Mouse (Mus musculus) forebrain, embryonic 11.5 days (tissue): Measurements from ENCODE around the gene Gja3. TPM values are rescaled to one million over a fixed set of nuclear protein-coding genes. Genes with fewer than 3 reads are reported as not detected.
"Not testable (repeated sequence)": the region's sequence is repeated elsewhere in the genome, so short reads cannot be mapped to it uniquely, and the experiment has no call there.

ENCODE experiments used
- ATAC-seq: fragments of 200-750 bp; cut with Nextera tagmentation; replicated peaks from 2 replicates; pipeline ENCODE4 v1.8.0; 2017; ENCODE audit warnings: moderate TSS enrichment; ENCODE audit not compliant: low FRiP score
- DNase-seq: peaks from one replicate; pipeline ENCODE4 v3.0.0-alpha.2; 2017; ENCODE audit warnings: low spot score
- H3K27ac ChIP-seq: fragments of 300-500 bp; sonication (generic); 2 replicates; pipeline ENCODE4 v1.5.1; 2014; ENCODE audit warnings: low read depth, low read length
- H3K27me3 ChIP-seq: fragments of 300-500 bp; sonication (generic); 2 replicates; pipeline ENCODE4 v1.6.1; 2014; ENCODE audit warnings: mild to moderate bottlenecking, low read length, mixed read lengths; ENCODE audit not compliant: control insufficient read depth, insufficient read depth
- H3K36me3 ChIP-seq: fragments of 300-500 bp; sonication (generic); 2 replicates; pipeline ENCODE4 v1.6.1; 2014; ENCODE audit warnings: mild to moderate bottlenecking, low read length, moderate library complexity, mixed read lengths; ENCODE audit not compliant: control insufficient read depth, insufficient read depth
- H3K4me1 ChIP-seq: fragments of 300-500 bp; sonication (generic); replicated peaks from 2 replicates; pipeline ENCODE4 v1.6.1; 2014; ENCODE audit warnings: low read length, mixed read lengths; ENCODE audit not compliant: control insufficient read depth, insufficient read depth
- H3K4me2 ChIP-seq: fragments of 300-500 bp; sonication (generic); 2 replicates; pipeline ENCODE4 v1.6.1; 2014; ENCODE audit warnings: low read depth, mild to moderate bottlenecking, low read length, moderate library complexity, mixed read lengths; ENCODE audit not compliant: severe bottlenecking
- H3K4me3 ChIP-seq: fragments of 300-500 bp; sonication (generic); 2 replicates; pipeline ENCODE4 v1.5.1; 2014; ENCODE audit warnings: low read depth, low read length
- H3K9ac ChIP-seq: fragments of 300-500 bp; sonication (generic); 2 replicates; pipeline ENCODE4 v1.6.1; 2014; ENCODE audit warnings: low read length
- H3K9me3 ChIP-seq: fragments of 300-500 bp; sonication (generic); 2 replicates; pipeline ENCODE4 v1.6.1; 2016; ENCODE audit warnings: low read length, mixed read lengths; ENCODE audit not compliant: control insufficient read depth
- WGBS: fragments of 180-500 bp; shearing (Covaris S2); extraction: QIAGEN DNeasy Blood & Tissue Kit; methylation state at CpG from one replicate; pipeline ENCODE4 v1.1.7; 2014; 5-methylcytosine and 5-hydroxymethylcytosine counted together
- polyA plus RNA-seq: library from polyadenylated mRNA; unstranded; fragments of >200 nt; fragmentation: Nextera tagmentation; extraction: Ambion mirVana; gene quantifications from 2 replicates; pipeline ENCODE4 v1.2.1, GENCODE M21; 2014

Gene Gja3
- polyA plus RNA-seq, 1 experiment from 2014 or later = 0.08 TPM

DNA sequence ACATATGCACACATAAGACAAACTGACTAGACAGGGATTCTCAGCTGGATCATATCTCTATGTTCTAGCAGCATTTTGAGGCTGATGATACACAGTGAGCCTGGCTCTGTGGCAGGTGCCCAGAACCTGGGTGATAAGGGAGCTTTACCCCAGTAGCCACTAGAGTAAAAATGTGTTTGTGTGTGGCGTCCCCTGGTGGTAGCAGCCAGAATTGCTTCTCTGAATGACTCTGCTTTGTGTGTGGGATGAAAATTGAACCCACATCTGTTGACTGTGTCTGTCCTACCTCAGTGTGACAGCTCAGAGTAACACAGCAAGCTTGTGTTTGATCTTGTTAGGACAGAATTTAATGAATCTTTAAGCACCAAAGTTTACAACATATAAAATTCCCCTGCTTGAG is 2.2 kb upstream of the Gja3 start:
- H3K4me2 ChIP-seq, H3K9me3 ChIP-seq, H3K36me3 ChIP-seq, H3K4me1 ChIP-seq, H3K27ac ChIP-seq, ATAC-seq, H3K4me3 ChIP-seq, H3K9ac ChIP-seq: not testable (repeated sequence)
- H3K27me3 ChIP-seq = peaks cover 38% of the 10 kb centered on the region
- DNase-seq = peak; percentile 88
- 0% methylated on average over 1 of the region's 1 CpGs for WGBS

DNA sequence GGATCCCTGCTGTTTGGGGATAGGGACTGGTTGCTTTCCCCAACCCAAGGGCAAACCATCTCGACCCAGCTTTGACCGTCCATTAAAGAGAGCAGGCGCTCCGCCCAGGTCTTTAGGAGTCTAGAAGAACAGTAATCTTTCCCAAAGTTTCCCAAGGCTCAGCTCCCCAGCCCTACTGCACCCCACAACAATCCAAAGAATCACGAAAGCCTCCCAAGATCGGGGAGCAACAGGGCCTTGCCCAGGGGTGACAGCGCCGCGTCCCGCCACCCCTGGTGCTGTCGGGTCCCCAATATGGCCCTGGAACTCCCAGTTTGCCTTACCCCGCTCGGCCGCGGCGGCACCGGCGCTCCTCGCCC is 717 bp downstream of the Gja3 start:
- 3% methylated on average over 19 of the region's 19 CpGs for WGBS
- peak overlapping the region; percentile 23; the same call in 1 of the 2 replicates for H3K9ac ChIP-seq
- ATAC-seq = no peak

DNA sequence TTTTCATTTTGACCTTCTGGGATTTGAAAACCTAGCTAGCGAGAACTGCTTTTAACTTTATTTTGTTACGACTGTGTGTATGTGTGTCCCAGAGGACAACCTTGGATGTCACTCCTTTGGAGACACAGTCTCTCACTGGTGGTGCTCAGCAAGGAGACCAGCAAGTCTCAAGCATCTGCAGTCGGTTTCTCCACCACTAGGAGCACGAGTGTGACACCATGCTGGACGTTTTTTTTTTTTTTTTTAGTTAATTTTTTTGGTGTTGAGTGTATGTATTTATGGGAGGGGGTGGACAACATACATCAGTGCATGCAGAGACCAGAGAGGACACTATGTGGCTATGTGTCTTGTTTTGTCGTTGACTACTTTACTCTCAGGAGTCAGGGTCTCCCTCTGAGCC is 5.2 kb downstream of the Gja3 start:
- peaks cover 21% of the 10 kb centered on the region for H3K27me3 ChIP-seq
- ATAC-seq (no peak), DNase-seq (no peak)
- H3K4me2 ChIP-seq = no peak overlapping the region
- H3K9ac ChIP-seq = no peak overlapping the region
- no peak overlapping the region for H3K4me3 ChIP-seq
- 68% methylated on average over 6 of the region's 6 CpGs for WGBS
- H3K4me1 ChIP-seq = peaks cover 2% of the 10 kb centered on the region; the same call in 1 of the 2 replicates
- no peak overlapping the region for H3K27ac ChIP-seq
- H3K36me3 ChIP-seq = no peaks in the 10 kb centered on the region
- no peaks in the 10 kb centered on the region for H3K9me3 ChIP-seq

More for the DNA sequence above, 717 bp downstream of the Gja3 start:
- H3K27me3 ChIP-seq = peaks cover 38% of the 10 kb centered on the region
- DNase-seq = no peak
- peak overlapping the region; percentile 44 for H3K4me3 ChIP-seq
- no peaks in the 10 kb centered on the region for H3K36me3 ChIP-seq
- H3K4me2 ChIP-seq = peak overlapping the region; percentile 85
- H3K4me1 ChIP-seq = peaks cover 5% of the 10 kb centered on the region; the same call in 1 of the 2 replicates
- no peaks in the 10 kb centered on the region for H3K9me3 ChIP-seq
- no peak overlapping the region for H3K27ac ChIP-seq

DNA sequence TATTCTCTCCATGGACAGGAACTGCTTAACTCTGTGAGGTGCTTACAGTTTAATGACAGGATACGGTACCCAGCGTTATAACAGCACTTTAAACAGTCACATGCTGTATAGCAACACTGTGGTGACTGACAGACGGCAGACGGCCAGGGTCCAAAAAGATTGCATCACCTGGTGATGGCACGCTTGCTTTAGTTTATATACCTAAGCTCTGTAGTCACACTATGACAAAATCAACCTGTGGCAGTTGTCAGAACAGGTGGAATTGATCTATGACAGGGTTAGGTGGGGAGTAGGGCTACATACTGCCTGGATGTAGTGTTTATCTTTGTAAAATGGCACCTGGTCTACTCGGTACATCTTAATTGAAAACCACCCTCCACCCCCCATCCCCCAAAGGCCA is 14.0 kb downstream of the Gja3 start:
- no peaks in the 10 kb centered on the region for H3K36me3 ChIP-seq
- DNase-seq (no peak), ATAC-seq (no peak)
- no peaks in the 10 kb centered on the region for H3K9me3 ChIP-seq
- WGBS = 92% methylated on average over 6 of the region's 6 CpGs
- H3K9ac ChIP-seq = no peak overlapping the region
- no peak overlapping the region for H3K4me2 ChIP-seq
- no peak overlapping the region for H3K27ac ChIP-seq
- H3K4me1 ChIP-seq = no peaks in the 10 kb centered on the region
- H3K27me3 ChIP-seq = no peaks in the 10 kb centered on the region
- H3K4me3 ChIP-seq = no peak overlapping the region

DNA sequence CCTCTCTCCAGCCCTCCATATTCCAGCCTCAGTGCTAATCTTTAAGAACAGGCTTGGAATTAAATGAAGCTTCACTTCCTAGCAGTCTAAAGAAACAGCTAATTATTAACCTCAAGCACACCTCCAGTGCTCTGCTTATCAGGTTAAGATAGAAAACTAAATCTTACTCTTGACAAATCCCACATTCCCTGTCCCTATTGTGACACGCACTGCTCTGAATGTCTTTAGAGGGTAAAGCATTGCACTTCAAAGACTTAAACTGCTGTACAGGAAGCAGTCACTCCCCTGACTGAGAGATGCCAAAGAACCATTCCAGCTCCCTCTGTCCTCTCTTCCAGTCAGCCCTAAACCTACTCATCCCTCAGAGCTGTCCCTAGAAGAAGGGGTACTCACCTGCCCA is 16.5 kb downstream of the Gja3 start:
- H3K27me3 ChIP-seq = no peaks in the 10 kb centered on the region
- no peaks in the 10 kb centered on the region for H3K4me1 ChIP-seq
- no peak overlapping the region for H3K4me2 ChIP-seq
- no peak for DNase-seq
- H3K9ac ChIP-seq = no peak overlapping the region
- no peak for ATAC-seq
- H3K27ac ChIP-seq = no peak overlapping the region
- WGBS = 71% methylated on average over 1 of the region's 1 CpGs
- no peak overlapping the region for H3K4me3 ChIP-seq
- no peaks in the 10 kb centered on the region for H3K9me3 ChIP-seq
- H3K36me3 ChIP-seq = no peaks in the 10 kb centered on the region

DNA sequence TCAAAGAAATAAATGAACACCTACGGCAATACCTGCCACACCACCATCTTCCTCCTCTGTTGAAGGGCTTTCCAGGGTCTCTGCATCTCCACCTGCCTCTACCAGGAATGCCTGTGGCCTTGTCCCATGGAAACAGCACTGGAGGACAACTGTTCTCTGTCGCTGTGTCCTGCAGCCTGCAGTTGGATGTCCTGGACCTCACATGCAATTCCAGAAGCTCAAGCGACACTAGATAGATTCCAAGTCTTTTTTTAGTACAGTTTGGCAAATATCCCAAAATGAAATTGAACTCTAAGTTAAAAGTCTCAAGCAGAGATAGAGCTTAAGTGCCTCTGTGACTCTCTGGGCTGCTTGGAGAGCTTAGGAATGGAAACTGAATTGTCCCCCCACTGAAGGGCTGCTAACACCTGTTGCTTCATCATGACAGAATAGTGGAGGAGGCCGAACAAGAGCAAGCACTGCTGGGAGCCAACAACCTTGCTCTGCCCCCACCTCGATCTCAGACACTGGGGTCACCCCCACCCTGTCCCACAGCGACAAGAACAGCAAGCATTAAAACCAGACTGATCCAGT is 22.9 kb downstream of the Gja3 start:
- Histone ChIP-seq H3K4me1 (no peaks in the 10 kb centered on the region), H3K9ac (no peak overlapping the region), H3K36me3 (no peaks in the 10 kb centered on the region), H3K4me3 (no peak overlapping the region), H3K27me3 (no peaks in the 10 kb centered on the region), H3K27ac (no peak overlapping the region), H3K4me2 (no peak overlapping the region), H3K9me3 (no peaks in the 10 kb centered on the region)
- DNase-seq (no peak), ATAC-seq (no peak)
- WGBS = 79% methylated on average over 6 of the region's 6 CpGs

DNA sequence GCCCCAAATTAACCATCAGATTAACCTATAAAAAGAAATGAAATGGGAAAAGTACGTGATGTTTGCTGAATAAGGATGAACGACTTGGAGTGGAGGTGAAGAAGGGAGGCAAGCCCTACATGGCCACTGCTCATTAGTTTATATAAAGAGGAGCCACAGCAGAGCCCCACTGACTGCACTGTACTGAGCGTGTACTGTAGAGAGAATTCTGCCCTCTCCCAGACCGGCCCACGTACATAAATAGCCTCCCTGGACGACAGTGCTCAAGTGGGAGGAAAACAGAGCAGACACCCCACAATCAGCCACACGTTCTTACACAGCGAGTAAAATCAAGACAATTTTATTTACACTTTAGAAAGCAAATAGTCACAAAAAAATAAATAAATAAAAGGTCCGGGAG is 23.8 kb downstream of the Gja3 start:
- no peak overlapping the region for H3K4me3 ChIP-seq
- no peak for ATAC-seq
- H3K4me2 ChIP-seq = no peak overlapping the region
- 84% methylated on average over 9 of the region's 9 CpGs for WGBS
- no peak for DNase-seq
- H3K27ac ChIP-seq = no peak overlapping the region
- H3K4me1 ChIP-seq = no peaks in the 10 kb centered on the region
- no peaks in the 10 kb centered on the region for H3K36me3 ChIP-seq
- H3K9me3 ChIP-seq = no peaks in the 10 kb centered on the region
- no peak overlapping the region for H3K9ac ChIP-seq
- no peaks in the 10 kb centered on the region for H3K27me3 ChIP-seq

DNA sequence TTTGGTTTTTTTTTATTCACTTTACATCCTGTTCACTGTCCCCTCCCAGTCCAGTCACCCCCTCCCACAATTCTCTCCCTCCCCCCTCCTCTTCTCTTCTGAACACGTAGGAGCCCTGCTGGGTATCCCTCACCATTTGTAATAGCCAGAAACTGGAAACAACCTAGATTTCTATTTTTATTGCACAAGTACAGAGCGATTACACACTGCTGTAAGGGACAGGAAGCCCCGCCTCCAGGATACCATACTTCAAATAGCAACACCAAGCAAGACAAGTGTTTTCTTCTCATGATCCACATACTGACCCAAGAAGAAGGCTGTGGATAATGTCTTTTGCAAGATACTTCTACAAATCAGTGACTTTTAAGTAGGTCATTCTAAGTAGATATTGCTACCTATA is 25.1 kb downstream of the Gja3 start:
- Histone ChIP-seq H3K9me3 (no peaks in the 10 kb centered on the region), H3K4me1 (no peaks in the 10 kb centered on the region), H3K36me3 (no peaks in the 10 kb centered on the region), H3K9ac (no peak overlapping the region), H3K4me2 (no peak overlapping the region), H3K27ac (no peak overlapping the region), H3K4me3 (no peak overlapping the region), H3K27me3 (no peaks in the 10 kb centered on the region)
- WGBS = 84% methylated on average over 3 of the region's 3 CpGs
- ATAC-seq (no peak), DNase-seq (no peak)

DNA sequence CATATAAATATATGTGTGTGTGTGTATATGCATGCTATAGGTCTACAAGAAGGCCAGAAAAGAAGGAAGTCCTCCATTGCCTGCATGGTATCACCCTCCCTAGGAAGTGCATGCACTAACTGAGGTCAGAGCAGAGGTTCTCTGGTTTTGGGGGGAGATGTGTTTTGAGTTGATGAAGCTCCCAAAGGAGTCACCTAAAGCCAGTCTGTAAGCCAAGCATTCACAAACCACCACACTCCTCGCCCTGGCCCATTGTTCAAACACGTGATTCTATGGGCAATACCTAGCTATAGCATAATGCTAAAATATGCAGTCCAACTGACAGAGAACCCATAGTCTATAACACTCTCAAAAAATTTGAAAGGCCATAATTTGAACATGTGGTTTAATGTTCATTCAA is 39.5 kb downstream of the Gja3 start:
- WGBS = 76% methylated on average over 2 of the region's 2 CpGs
- no peaks in the 10 kb centered on the region for H3K9me3 ChIP-seq
- no peaks in the 10 kb centered on the region for H3K36me3 ChIP-seq
- H3K4me3 ChIP-seq = no peak overlapping the region
- no peaks in the 10 kb centered on the region for H3K4me1 ChIP-seq
- H3K27ac ChIP-seq = no peak overlapping the region
- no peak overlapping the region for H3K9ac ChIP-seq
- H3K4me2 ChIP-seq = no peak overlapping the region
- DNase-seq (no peak), ATAC-seq (no peak)
- H3K27me3 ChIP-seq = no peaks in the 10 kb centered on the region
